Mouse (Mus musculus): ENCODE data around the gene Alb. TPM values are rescaled to one million over a fixed set of nuclear protein-coding genes. Genes with fewer than 3 reads are reported as not detected.

Alb gene
- total and polyA plus RNA-seq, 2 experiments from 2014 or later, result 0.07 to 0.11 TPM

DNA sequence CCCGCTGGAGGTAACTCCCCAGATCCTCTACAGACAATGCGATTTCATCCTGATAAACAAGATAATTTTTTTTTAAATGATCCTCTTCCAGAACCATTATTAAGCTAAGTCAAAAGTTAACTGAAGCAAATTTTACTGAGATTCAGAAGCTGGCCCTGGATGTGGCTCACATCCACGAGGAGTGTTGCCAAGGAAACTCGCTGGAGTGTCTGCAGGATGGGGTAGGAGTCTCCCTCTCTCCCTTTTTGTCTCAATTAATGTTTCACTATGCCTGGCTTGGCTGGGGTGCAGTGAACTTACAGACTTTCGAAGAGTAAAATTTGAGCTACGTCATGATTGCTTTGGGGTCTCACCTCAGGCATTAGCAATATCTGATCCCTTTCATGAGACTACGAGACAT, 38.8 kb downstream of the Alb start:
- no peak for DNase-seq (ENCODE audit: low spot score)
- Histone ChIP-seq H3K36me3 (ENCODE audit: insufficient read depth, low read length) (no peaks in the 10 kb centered on the region), H3K4me1 (ENCODE audit: insufficient read depth, low read length) (no peaks in the 10 kb centered on the region), H3K9me3 (ENCODE audit: low read length) (no peaks in the 10 kb centered on the region), H3K27ac (ENCODE audit: low read depth, low read length) (no peak overlapping the region), H3K9ac (replicated peaks; ENCODE audit: low read length, poor library complexity, severe bottlenecking) (no peak overlapping the region), H3K4me2 (ENCODE audit: low read depth, low read length, poor library complexity, severe bottlenecking) (no peak overlapping the region), H3K27me3 (ENCODE audit: insufficient read depth, low read length) (no peaks in the 10 kb centered on the region), H3K4me3 (ENCODE audit: low read depth, low read length) (no peak overlapping the region)
- 66% methylated on average over 7 of the region's 7 CpGs for WGBS
- no peak for ATAC-seq (ENCODE audit: low FRiP score)
- no peak for TF ChIP-seq CTCF (IDR thresholded peaks at IDR 0.05)

DNA sequence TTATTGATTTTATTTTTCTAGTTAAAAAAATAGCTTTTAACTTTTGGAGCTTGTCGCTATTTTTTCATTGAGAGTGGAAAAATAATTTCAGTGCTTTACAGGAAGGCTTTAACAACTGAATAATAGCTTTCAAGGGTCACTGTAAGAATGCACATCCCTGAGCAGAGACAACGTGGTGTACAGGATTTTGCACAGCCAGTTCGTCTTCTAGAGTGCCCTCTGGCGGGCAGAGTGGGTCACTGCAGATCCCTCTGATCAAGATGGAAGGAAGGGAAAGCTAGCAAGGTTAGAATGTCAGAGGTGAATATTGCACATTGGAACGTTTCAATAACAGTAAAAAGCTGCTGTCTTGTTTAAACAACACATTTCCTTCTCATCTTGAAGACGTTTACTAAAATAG, 40.0 kb downstream of the Alb start:
- Histone ChIP-seq H3K9me3 (ENCODE audit: low read length) (no peaks in the 10 kb centered on the region), H3K4me2 (ENCODE audit: low read depth, low read length, poor library complexity, severe bottlenecking) (no peak overlapping the region), H3K36me3 (ENCODE audit: insufficient read depth, low read length) (no peaks in the 10 kb centered on the region), H3K27ac (ENCODE audit: low read depth, low read length) (no peak overlapping the region), H3K27me3 (ENCODE audit: insufficient read depth, low read length) (no peaks in the 10 kb centered on the region), H3K4me1 (ENCODE audit: insufficient read depth, low read length) (no peaks in the 10 kb centered on the region), H3K9ac (replicated peaks; ENCODE audit: low read length, poor library complexity, severe bottlenecking) (no peak overlapping the region), H3K4me3 (ENCODE audit: low read depth, low read length) (no peak overlapping the region)
- no peak for ATAC-seq (ENCODE audit: low FRiP score)
- peak; percentile 87 for TF ChIP-seq CTCF (IDR thresholded peaks at IDR 0.05)
- peak; percentile 74 for DNase-seq (ENCODE audit: low spot score)
- 6% methylated on average over 6 of the region's 6 CpGs for WGBS

DNA sequence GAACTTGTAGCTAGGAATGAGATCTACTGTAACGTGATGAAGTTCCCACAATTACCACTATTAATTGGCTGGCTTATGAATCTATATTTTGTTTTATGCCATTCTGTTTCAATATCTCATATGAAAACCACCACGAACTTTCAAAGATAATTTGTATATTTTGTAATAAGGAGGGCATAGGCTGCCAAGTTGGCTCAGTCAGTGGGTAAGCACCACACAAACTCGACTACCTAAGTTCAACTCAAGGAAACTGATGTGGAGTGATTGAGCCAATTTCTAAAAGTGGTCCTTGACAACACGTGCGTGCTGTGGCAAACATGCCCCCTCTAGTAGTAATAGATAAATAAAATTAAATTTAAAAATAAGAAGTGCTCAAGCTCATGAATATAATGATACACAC, 41.1 kb downstream of the Alb start:
- Histone ChIP-seq H3K36me3 (ENCODE audit: insufficient read depth, low read length) (no peaks in the 10 kb centered on the region), H3K4me1 (ENCODE audit: insufficient read depth, low read length) (no peaks in the 10 kb centered on the region), H3K9me3 (ENCODE audit: low read length) (no peaks in the 10 kb centered on the region), H3K4me2 (ENCODE audit: low read depth, low read length, poor library complexity, severe bottlenecking) (no peak overlapping the region), H3K27me3 (ENCODE audit: insufficient read depth, low read length) (no peaks in the 10 kb centered on the region), H3K4me3 (ENCODE audit: low read depth, low read length) (no peak overlapping the region), H3K9ac (replicated peaks; ENCODE audit: low read length, poor library complexity, severe bottlenecking) (no peak overlapping the region), H3K27ac (ENCODE audit: low read depth, low read length) (no peak overlapping the region)
- WGBS, result 91% methylated on average over 5 of the region's 5 CpGs
- DNase-seq (ENCODE audit: low spot score), result no peak
- ATAC-seq (ENCODE audit: low FRiP score), result no peak
- TF ChIP-seq CTCF (IDR thresholded peaks at IDR 0.05), result no peak

DNA sequence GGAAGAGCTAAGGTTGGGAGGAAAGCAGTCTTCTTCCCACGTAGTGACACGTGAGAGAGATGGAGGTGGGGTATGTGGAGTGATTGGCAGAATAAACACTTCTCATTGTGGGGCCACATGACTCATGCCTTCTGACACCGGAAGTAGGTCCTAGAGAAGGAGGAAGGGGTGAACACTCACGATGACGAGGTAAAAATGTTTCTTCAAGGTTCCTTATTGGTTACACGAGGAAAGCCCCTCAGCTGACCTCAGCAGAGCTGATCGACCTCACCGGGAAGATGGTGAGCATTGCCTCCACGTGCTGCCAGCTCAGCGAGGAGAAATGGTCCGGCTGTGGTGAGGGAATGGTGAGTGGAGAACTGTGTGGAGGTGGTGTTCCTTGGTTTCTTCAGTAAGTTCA, 44.0 kb downstream of the Alb start:
- TF ChIP-seq CTCF (IDR thresholded peaks at IDR 0.05), result no peak
- no peak for DNase-seq (ENCODE audit: low spot score)
- Histone ChIP-seq H3K9me3 (ENCODE audit: low read length) (no peaks in the 10 kb centered on the region), H3K4me3 (ENCODE audit: low read depth, low read length) (no peak overlapping the region), H3K36me3 (ENCODE audit: insufficient read depth, low read length) (no peaks in the 10 kb centered on the region), H3K27me3 (ENCODE audit: insufficient read depth, low read length) (no peaks in the 10 kb centered on the region), H3K4me2 (ENCODE audit: low read depth, low read length, poor library complexity, severe bottlenecking) (no peak overlapping the region), H3K27ac (ENCODE audit: low read depth, low read length) (no peak overlapping the region), H3K4me1 (ENCODE audit: insufficient read depth, low read length) (no peaks in the 10 kb centered on the region), H3K9ac (replicated peaks; ENCODE audit: low read length, poor library complexity, severe bottlenecking) (no peak overlapping the region)
- 81% methylated on average over 11 of the region's 11 CpGs for WGBS
- no peak for ATAC-seq (ENCODE audit: low FRiP score)

DNA sequence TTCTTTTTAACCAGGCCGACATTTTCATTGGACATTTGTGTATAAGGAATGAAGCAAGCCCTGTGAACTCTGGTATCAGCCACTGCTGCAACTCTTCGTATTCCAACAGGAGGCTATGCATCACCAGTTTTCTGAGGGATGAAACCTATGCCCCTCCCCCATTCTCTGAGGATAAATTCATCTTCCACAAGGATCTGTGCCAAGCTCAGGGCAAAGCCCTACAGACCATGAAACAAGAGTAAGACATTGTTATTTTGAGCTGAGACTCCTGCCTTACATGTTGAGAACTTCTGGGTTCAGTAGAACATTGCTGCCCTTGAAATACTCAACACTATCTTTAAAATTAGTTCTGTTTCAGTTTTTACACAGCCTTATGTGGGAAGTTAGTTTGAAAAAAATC, 45.8 kb downstream of the Alb start:
- H3K9ac ChIP-seq (replicated peaks; ENCODE audit: low read length, poor library complexity, severe bottlenecking), result no peak overlapping the region
- H3K4me2 ChIP-seq (ENCODE audit: low read depth, low read length, poor library complexity, severe bottlenecking), result no peak overlapping the region
- H3K36me3 ChIP-seq (ENCODE audit: insufficient read depth, low read length), result no peaks in the 10 kb centered on the region
- ATAC-seq (ENCODE audit: low FRiP score) (no peak), DNase-seq (ENCODE audit: low spot score) (peak; percentile 41)
- no peak for TF ChIP-seq CTCF (IDR thresholded peaks at IDR 0.05)
- H3K4me1 ChIP-seq (ENCODE audit: insufficient read depth, low read length), result no peaks in the 10 kb centered on the region
- 50% methylated on average over 2 of the region's 2 CpGs for WGBS
- no peaks in the 10 kb centered on the region for H3K9me3 ChIP-seq (ENCODE audit: low read length)
- no peak overlapping the region for H3K4me3 ChIP-seq (ENCODE audit: low read depth, low read length)
- no peaks in the 10 kb centered on the region for H3K27me3 ChIP-seq (ENCODE audit: insufficient read depth, low read length)
- H3K27ac ChIP-seq (ENCODE audit: low read depth, low read length), result no peak overlapping the region

DNA sequence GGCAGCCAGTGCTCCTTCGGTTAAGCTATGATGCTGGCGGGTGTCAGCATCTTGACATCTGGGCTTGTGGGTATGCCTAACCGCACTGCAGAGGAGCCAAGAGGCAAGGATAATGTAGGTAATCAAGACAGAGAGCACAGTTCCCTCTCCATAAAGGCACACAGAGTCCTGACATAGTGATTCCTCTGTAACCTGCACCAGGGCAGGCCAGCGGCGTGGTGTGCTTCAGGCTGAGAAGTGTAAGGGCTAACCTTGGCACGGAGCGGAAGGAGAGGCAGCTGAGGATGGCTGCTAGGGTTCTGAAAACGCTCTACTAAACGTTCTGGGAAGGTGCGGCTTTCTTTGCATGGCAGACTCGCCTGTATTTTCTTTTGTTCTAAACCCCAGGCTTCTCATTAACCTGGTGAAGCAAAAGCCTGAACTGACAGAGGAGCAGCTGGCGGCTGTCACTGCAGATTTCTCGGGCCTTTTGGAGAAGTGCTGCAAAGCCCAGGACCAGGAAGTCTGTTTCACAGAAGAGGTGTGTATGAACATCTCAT, 46.8 kb downstream of the Alb start:
- H3K4me2 ChIP-seq (ENCODE audit: low read depth, low read length, poor library complexity, severe bottlenecking), result no peak overlapping the region
- H3K9me3 ChIP-seq (ENCODE audit: low read length), result no peaks in the 10 kb centered on the region
- no peaks in the 10 kb centered on the region for H3K36me3 ChIP-seq (ENCODE audit: insufficient read depth, low read length)
- DNase-seq (ENCODE audit: low spot score) (peak; percentile 72), ATAC-seq (ENCODE audit: low FRiP score) (peak; percentile 52)
- H3K4me1 ChIP-seq (ENCODE audit: insufficient read depth, low read length), result no peaks in the 10 kb centered on the region
- TF ChIP-seq CTCF (IDR thresholded peaks at IDR 0.05), result no peak
- H3K9ac ChIP-seq (replicated peaks; ENCODE audit: low read length, poor library complexity, severe bottlenecking), result no peak overlapping the region
- no peaks in the 10 kb centered on the region for H3K27me3 ChIP-seq (ENCODE audit: insufficient read depth, low read length)
- no peak overlapping the region for H3K27ac ChIP-seq (ENCODE audit: low read depth, low read length)
- 31% methylated on average over 13 of the region's 13 CpGs for WGBS
- H3K4me3 ChIP-seq (ENCODE audit: low read depth, low read length), result no peak overlapping the region

Data from midbrain, postnatal 0 days (tissue).